Mouse (Mus musculus): ENCODE results near the gene Uck2. TPM values are rescaled to one million over a fixed set of nuclear protein-coding genes. Genes with fewer than 3 reads are reported as not detected.
A peak's percentile ranks its signal among the peaks of the same experiment; 100 is the strongest.

Uck2 gene
- total RNA-seq, 2 experiments from 2014 or later: 75.3 to 79.5 TPM

- ATAC-seq (ENCODE audit: poor library complexity, severe bottlenecking): peak; percentile 30
These were observed 773 bp downstream of the Uck2 start for GRCm38 (mm10) chr1:167284258-167284836.

- peak; percentile 46 for ATAC-seq (ENCODE audit: poor library complexity, severe bottlenecking)
These were observed 1.5 kb downstream of the Uck2 start for GRCm38 (mm10) chr1:167283441-167284257.

GRCm38 (mm10) chr1:167282768-167283167 is 2.4 kb downstream of the Uck2 start:
- no peak for ATAC-seq (ENCODE audit: poor library complexity, severe bottlenecking)

GRCm38 (mm10) chr1:167282112-167282511 is 3.0 kb downstream of the Uck2 start:
- ATAC-seq (ENCODE audit: poor library complexity, severe bottlenecking): no peak

GRCm38 (mm10) chr1:167280061-167280460 is 5.1 kb downstream of the Uck2 start:
- no peak for ATAC-seq (ENCODE audit: poor library complexity, severe bottlenecking)

GRCm38 (mm10) chr1:167279160-167279715 is 5.9 kb downstream of the Uck2 start:
- no peak for ATAC-seq (ENCODE audit: poor library complexity, severe bottlenecking)

GRCm38 (mm10) chr1:167278395-167278794 is 6.7 kb downstream of the Uck2 start:
- no peak for ATAC-seq (ENCODE audit: poor library complexity, severe bottlenecking)

GRCm38 (mm10) chr1:167274646-167275390 is 10.3 kb downstream of the Uck2 start:
- ATAC-seq (ENCODE audit: poor library complexity, severe bottlenecking): no peak

GRCm38 (mm10) chr1:167273380-167274163 is 11.5 kb downstream of the Uck2 start:
- ATAC-seq (ENCODE audit: poor library complexity, severe bottlenecking): 0 out of 2 replicates have a peak, but pooled peaks have one; percentile 23

GRCm38 (mm10) chr1:167271841-167272240 is 13.3 kb downstream of the Uck2 start:
- ATAC-seq (ENCODE audit: poor library complexity, severe bottlenecking): 0 out of 2 replicates have a peak, but pooled peaks have one; percentile 6

GRCm38 (mm10) chr1:167271304-167271703 is 13.8 kb downstream of the Uck2 start:
- ATAC-seq (ENCODE audit: poor library complexity, severe bottlenecking): no peak

- no peak for ATAC-seq (ENCODE audit: poor library complexity, severe bottlenecking)
These were observed 14.6 kb downstream of the Uck2 start for GRCm38 (mm10) chr1:167270342-167271111.

- no peak for ATAC-seq (ENCODE audit: poor library complexity, severe bottlenecking)
These were observed 15.3 kb downstream of the Uck2 start for GRCm38 (mm10) chr1:167269856-167270270.

GRCm38 (mm10) chr1:167269350-167269811 is 15.7 kb downstream of the Uck2 start:
- ATAC-seq (ENCODE audit: poor library complexity, severe bottlenecking): peak; percentile 41

GRCm38 (mm10) chr1:167268360-167269063 is 16.6 kb downstream of the Uck2 start:
- peak; percentile 42 for ATAC-seq (ENCODE audit: poor library complexity, severe bottlenecking)

- ATAC-seq (ENCODE audit: poor library complexity, severe bottlenecking): no peak
These were observed 18.4 kb downstream of the Uck2 start for GRCm38 (mm10) chr1:167266720-167267119.

- ATAC-seq (ENCODE audit: poor library complexity, severe bottlenecking): no peak
These were observed 19.8 kb downstream of the Uck2 start for GRCm38 (mm10) chr1:167265366-167265765.

GRCm38 (mm10) chr1:167262489-167263041 is 22.6 kb downstream of the Uck2 start:
- no peak for ATAC-seq (ENCODE audit: poor library complexity, severe bottlenecking)

- no peak for ATAC-seq (ENCODE audit: poor library complexity, severe bottlenecking)
These were observed 23.4 kb downstream of the Uck2 start for GRCm38 (mm10) chr1:167261750-167262149.
